Mouse (Mus musculus) small intestine, adult 2 months (tissue): ENCODE measurements around the gene Fhl5.

Source experiments
- CTCF ChIP-seq: fragments of 200-500 bp; IDR thresholded peaks from 2 replicates; pipeline ENCODE4 v1.5.1; 2012; ENCODE audit warnings: low read depth, mild to moderate bottlenecking, control low read depth, inconsistent platforms, low read length, moderate library complexity, mixed read lengths; ENCODE audit not compliant: insufficient replicate concordance, insufficient read length; ENCODE audit errors: extremely low read depth
- POLR2A ChIP-seq: fragments of 200-500 bp; IDR thresholded peaks from 2 replicates; pipeline ENCODE4 v1.6.1; 2012; ENCODE audit warnings: low read depth, mild to moderate bottlenecking, control low read depth, inconsistent platforms, low read length, moderate library complexity

DNA sequence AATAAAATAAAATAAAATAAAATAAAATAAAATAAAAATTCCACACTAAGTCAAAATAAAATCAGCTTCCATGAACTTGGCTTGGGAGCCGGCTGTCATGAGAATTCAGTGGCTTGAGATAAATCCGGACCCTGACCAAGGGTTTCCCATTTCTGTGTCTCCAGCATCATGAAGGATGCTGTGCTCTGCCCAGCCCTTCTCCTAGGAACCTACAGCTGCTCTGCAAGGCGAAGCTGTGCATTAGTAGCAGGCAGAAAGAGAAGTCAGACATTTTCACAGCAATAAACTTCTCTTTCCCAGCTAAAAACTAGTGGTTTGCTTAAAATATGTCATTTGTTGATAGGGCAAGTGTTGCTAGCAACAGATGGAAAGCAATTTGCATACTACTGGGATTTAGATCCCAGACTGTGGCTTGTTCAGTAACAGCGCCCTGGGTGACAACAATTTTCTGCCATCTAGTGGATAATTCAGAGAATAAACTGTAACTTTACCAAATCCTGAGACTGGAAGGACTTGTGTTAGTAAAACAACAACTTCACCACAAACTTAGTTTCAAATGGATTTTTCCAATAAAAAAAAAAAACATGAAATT lies 63.0 kb downstream of the Fhl5 start:
- TF ChIP-seq CTCF (no peak), POLR2A (no peak)
